Mouse (Mus musculus) limb, embryonic 13.5 days (tissue): ENCODE measurements around the gene Stradb. TPM values are rescaled to one million over a fixed set of nuclear protein-coding genes. Genes with fewer than 3 reads are reported as not detected.

ENCODE experiments used
- polyA plus RNA-seq: library from polyadenylated mRNA; unstranded; fragments of >200 nt; fragmentation: Nextera tagmentation; extraction: Ambion mirVana; gene quantifications from 2 replicates; pipeline ENCODE4 v1.2.1, GENCODE M21; 2015

Gene Stradb
- polyA plus RNA-seq, 1 experiment from 2014 or later, result 27.3 TPM

Other genes with a start within 250 kb of the Stradb start
- 28.1 and 28.7 TPM in 2 replicates for gene Casp8, start 178.1 kb upstream of the Stradb start, polyA plus RNA-seq
- 11.0 and 11.2 TPM in 2 replicates for gene Trak2, start 92 bp upstream of the Stradb start, polyA plus RNA-seq
- gene C2cd6, start 121.4 kb downstream of the Stradb start, polyA plus RNA-seq, result not detected in 2 replicates
- gene Tmem237, start 146.9 kb downstream of the Stradb start, polyA plus RNA-seq, result 32.8 and 35.0 TPM in 2 replicates
- gene Mpp4, start 189.9 kb downstream of the Stradb start, polyA plus RNA-seq, result 0.06 and 0.20 TPM in 2 replicates